Mouse (Mus musculus) forebrain, postnatal 0 days (tissue): Measurements from ENCODE around the gene Pdzd2. TPM values are rescaled to one million over a fixed set of nuclear protein-coding genes. Genes with fewer than 3 reads are reported as not detected.

ENCODE experiments used
- ATAC-seq: fragments of 200-750 bp; cut with Nextera tagmentation; 2 replicates; pipeline ENCODE4 v1.8.0; 2017; ENCODE audit warnings: mild to moderate bottlenecking, moderate library complexity
- DNase-seq: peaks from one replicate; pipeline ENCODE4 v3.0.0-alpha.2; 2015
- H3K27ac ChIP-seq: fragments of 300-500 bp; sonication (generic); 2 replicates; pipeline ENCODE4 v1.5.1; 2014; ENCODE audit warnings: low read depth, mild to moderate bottlenecking, antibody characterized with exemption, low read length, moderate library complexity, mixed read lengths
- H3K27me3 ChIP-seq: fragments of 300-500 bp; sonication (generic); 2 replicates; pipeline ENCODE4 v1.6.1; 2014; ENCODE audit warnings: mild to moderate bottlenecking, low read length, mixed read lengths; ENCODE audit not compliant: insufficient read depth
- H3K36me3 ChIP-seq: fragments of 300-500 bp; sonication (generic); 2 replicates; pipeline ENCODE4 v1.6.1; 2014; ENCODE audit warnings: mild to moderate bottlenecking, moderate library complexity; ENCODE audit not compliant: insufficient read depth
- H3K4me1 ChIP-seq: fragments of 300-500 bp; sonication (generic); 2 replicates; pipeline ENCODE4 v1.6.1; 2014; ENCODE audit warnings: antibody characterized with exemption; ENCODE audit not compliant: insufficient read depth
- H3K4me2 ChIP-seq: fragments of 300-500 bp; sonication (generic); 2 replicates; pipeline ENCODE4 v1.6.1; 2014; ENCODE audit warnings: low read depth, mild to moderate bottlenecking, moderate library complexity
- H3K4me3 ChIP-seq: fragments of 300-500 bp; sonication (generic); 2 replicates; pipeline ENCODE4 v1.5.1; 2014; ENCODE audit warnings: low read depth, low read length, mixed read lengths
- H3K9ac ChIP-seq: fragments of 300-500 bp; sonication (generic); 2 replicates; pipeline ENCODE4 v1.6.1; 2014; ENCODE audit warnings: mild to moderate bottlenecking
- H3K9me3 ChIP-seq: fragments of 300-500 bp; sonication (generic); 2 replicates; pipeline ENCODE4 v1.6.1; 2016; ENCODE audit warnings: low read length
- CTCF ChIP-seq: sonication (generic); IDR thresholded peaks from 2 replicates; pipeline ENCODE4 v1.5.1; 2016; ENCODE audit warnings: antibody characterized with exemption, control low read depth, low read depth
- WGBS: fragments of 180-500 bp; shearing (Covaris S2); extraction: QIAGEN DNeasy Blood & Tissue Kit; methylation state at CpG from one replicate; pipeline ENCODE4 v1.1.7; 2014; 5-methylcytosine and 5-hydroxymethylcytosine counted together
- polyA plus RNA-seq: library from polyadenylated mRNA; unstranded; fragments of >200 nt; fragmentation: Nextera tagmentation; extraction: Ambion mirVana; gene quantifications from 2 replicates; pipeline ENCODE4 v1.2.1, GENCODE M21; 2015
- total RNA-seq: library from RNA; depleted of rRNA; stranded (reverse); fragments of >200 nt; gene quantifications from 2 replicates; pipeline ENCODE4 v1.2.3, GENCODE M21; 2014

Pdzd2 gene
- total and polyA plus RNA-seq, 2 experiments from 2014 or later, result 9.4 to 18.9 TPM

- no peak overlapping the region for H3K4me2 ChIP-seq
- no peak overlapping the region for H3K4me3 ChIP-seq
- H3K4me1 ChIP-seq, result no peaks in the 10 kb centered on the region
- H3K9me3 ChIP-seq, result no peaks in the 10 kb centered on the region
- H3K27me3 ChIP-seq, result no peaks in the 10 kb centered on the region
- H3K36me3 ChIP-seq, result no peaks in the 10 kb centered on the region
- ATAC-seq, result no peak
- H3K9ac ChIP-seq, result no peak overlapping the region
- H3K27ac ChIP-seq, result no peak overlapping the region
- no peak for TF ChIP-seq CTCF
- WGBS, result 66% methylated on average over 3 of the region's 3 CpGs
- DNase-seq, result no peak
Measured at GRCm38 (mm10) chr15:12431188-12431587, 308.5 kb downstream of the Pdzd2 start.

DNA sequence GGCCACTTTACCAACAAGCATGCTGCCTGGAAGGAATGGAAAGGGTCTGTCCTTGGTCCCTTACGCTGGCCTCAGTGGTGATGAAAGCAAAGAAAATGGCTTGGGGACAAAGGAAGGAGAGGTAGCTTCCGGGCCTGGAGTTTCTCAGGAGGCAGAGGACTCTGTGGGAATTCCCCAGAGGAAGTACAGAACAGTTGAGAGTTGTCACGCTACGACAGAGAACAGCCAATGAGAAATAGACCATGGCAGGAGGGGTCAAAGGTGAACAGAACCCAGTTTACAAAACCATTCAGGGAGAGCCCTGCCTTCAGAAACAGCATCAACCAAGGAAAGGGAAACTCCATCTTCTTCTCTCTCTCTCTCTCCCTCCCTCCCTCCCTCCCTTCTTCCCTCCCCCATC lies 309.1 kb downstream of the Pdzd2 start:
- Histone ChIP-seq H3K4me2 (no peak overlapping the region), H3K27me3 (no peaks in the 10 kb centered on the region), H3K4me1 (no peaks in the 10 kb centered on the region), H3K27ac (no peak overlapping the region), H3K9ac (no peak overlapping the region), H3K36me3 (no peaks in the 10 kb centered on the region), H3K9me3 (no peaks in the 10 kb centered on the region), H3K4me3 (no peak overlapping the region)
- DNase-seq (no peak), ATAC-seq (no peak)
- 69% methylated on average over 4 of the region's 4 CpGs for WGBS
- TF ChIP-seq CTCF, result no peak

GRCm38 (mm10) chr15:12429572-12430431 lies 309.9 kb downstream of the Pdzd2 start:
- 82% methylated on average over 7 of the region's 7 CpGs for WGBS
- ATAC-seq (no peak), DNase-seq (no peak)
- no peak overlapping the region for H3K4me3 ChIP-seq
- H3K4me2 ChIP-seq, result no peak overlapping the region
- H3K27ac ChIP-seq, result no peak overlapping the region
- H3K36me3 ChIP-seq, result no peaks in the 10 kb centered on the region
- H3K4me1 ChIP-seq, result no peaks in the 10 kb centered on the region
- H3K9ac ChIP-seq, result no peak overlapping the region
- H3K27me3 ChIP-seq, result no peaks in the 10 kb centered on the region
- H3K9me3 ChIP-seq, result no peaks in the 10 kb centered on the region
- TF ChIP-seq CTCF, result no peak

DNA sequence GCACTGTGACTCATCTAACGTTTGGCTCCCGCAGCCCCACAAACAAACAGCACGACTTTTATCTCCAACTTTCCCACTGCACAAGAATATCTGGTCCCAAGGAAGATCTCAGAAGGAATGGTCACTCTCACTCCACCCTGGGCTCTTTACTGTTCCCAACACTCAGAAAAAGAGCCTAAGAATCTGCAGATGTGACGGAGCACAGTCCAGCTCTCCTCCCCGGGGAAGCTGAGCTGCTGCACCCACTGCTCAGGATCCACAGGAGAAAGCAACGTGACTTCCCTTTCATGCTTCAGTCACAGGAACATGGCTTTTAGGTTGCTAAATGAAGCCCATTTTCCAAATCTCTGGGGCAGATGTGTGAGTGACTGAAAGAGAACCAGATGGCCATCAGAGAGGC lies 311.9 kb downstream of the Pdzd2 start:
- Histone ChIP-seq H3K4me3 (no peak overlapping the region), H3K4me2 (no peak overlapping the region), H3K27me3 (no peaks in the 10 kb centered on the region), H3K9me3 (no peaks in the 10 kb centered on the region), H3K36me3 (no peaks in the 10 kb centered on the region), H3K9ac (no peak overlapping the region), H3K27ac (no peak overlapping the region), H3K4me1 (no peaks in the 10 kb centered on the region)
- DNase-seq (no peak), ATAC-seq (no peak)
- TF ChIP-seq CTCF, result no peak
- WGBS, result 83% methylated on average over 6 of the region's 6 CpGs

GRCm38 (mm10) chr15:12426342-12426741 lies 313.4 kb downstream of the Pdzd2 start:
- 91% methylated on average over 6 of the region's 6 CpGs for WGBS
- no peak overlapping the region for H3K27ac ChIP-seq
- no peak for TF ChIP-seq CTCF
- no peaks in the 10 kb centered on the region for H3K9me3 ChIP-seq
- ATAC-seq (no peak), DNase-seq (no peak)
- H3K4me2 ChIP-seq, result no peak overlapping the region
- H3K4me3 ChIP-seq, result no peak overlapping the region
- no peak overlapping the region for H3K9ac ChIP-seq
- H3K36me3 ChIP-seq, result no peaks in the 10 kb centered on the region
- no peaks in the 10 kb centered on the region for H3K4me1 ChIP-seq
- H3K27me3 ChIP-seq, result no peaks in the 10 kb centered on the region

GRCm38 (mm10) chr15:12425049-12425627 lies 314.6 kb downstream of the Pdzd2 start:
- 58% methylated on average over 13 of the region's 13 CpGs for WGBS
- no peak for ATAC-seq

GRCm38 (mm10) chr15:12424187-12424586 lies 315.5 kb downstream of the Pdzd2 start:
- Histone ChIP-seq H3K9ac (no peak overlapping the region), H3K4me1 (no peaks in the 10 kb centered on the region), H3K9me3 (no peaks in the 10 kb centered on the region), H3K4me2 (no peak overlapping the region), H3K36me3 (no peaks in the 10 kb centered on the region), H3K27me3 (no peaks in the 10 kb centered on the region), H3K4me3 (no peak overlapping the region), H3K27ac (no peak overlapping the region)
- no peak for DNase-seq
- TF ChIP-seq CTCF, result no peak
- no peak for ATAC-seq
- 46% methylated on average over 5 of the region's 5 CpGs for whole genome bisulfite sequencing

More at GRCm38 (mm10) chr15:12425049-12425627, 314.6 kb downstream of the Pdzd2 start:
- no peak for TF ChIP-seq CTCF
- Histone ChIP-seq H3K27ac (no peak overlapping the region), H3K4me2 (no peak overlapping the region), H3K27me3 (no peaks in the 10 kb centered on the region), H3K4me1 (no peaks in the 10 kb centered on the region), H3K36me3 (no peaks in the 10 kb centered on the region), H3K9me3 (no peaks in the 10 kb centered on the region), H3K9ac (no peak overlapping the region), H3K4me3 (no peak overlapping the region)
- no peak for DNase-seq
